Mouse (Mus musculus) adrenal gland, postnatal 4 days (tissue): ENCODE measurements around the gene Nccrp1. TPM values are rescaled to one million over a fixed set of nuclear protein-coding genes. Genes with fewer than 3 reads are reported as not detected.
A peak's percentile ranks its signal among the peaks of the same experiment; 100 is the strongest.
"Not testable (repeated sequence)": the region's sequence is repeated elsewhere in the genome, so short reads cannot be mapped to it uniquely, and the experiment has no call there.

Experiments
- DNase-seq, 2 experiments: peaks; one replicate each; pipeline ENCODE4 v3.0.0; 2021 to 2022; ENCODE audit warnings: low spot score in 2 of 2, mixed read lengths in 2 of 2
- total RNA-seq, 2 experiments: library from RNA; stranded (reverse); gene quantifications; 2 replicates each; pipeline ENCODE4 v1.2.3; 2021

Gene Nccrp1
- total RNA-seq, 2 experiments from 2014 or later: not detected

GRCm38 (mm10) chr7:28570291-28570981, 23.4 kb upstream of the Nccrp1 start:
- no peak for DNase-seq

GRCm38 (mm10) chr7:28568253-28568652, 21.2 kb upstream of the Nccrp1 start:
- DNase-seq: peak in 1 of 2 experiments; percentile 36

GRCm38 (mm10) chr7:28567539-28567938, 20.5 kb upstream of the Nccrp1 start:
- no peak for DNase-seq

GRCm38 (mm10) chr7:28565407-28565806, 18.4 kb upstream of the Nccrp1 start:
- DNase-seq: no peak

- no peak for DNase-seq
These were observed 15.9 kb upstream of the Nccrp1 start for GRCm38 (mm10) chr7:28562951-28563350.

- DNase-seq: no peak
These were observed 15.3 kb upstream of the Nccrp1 start for GRCm38 (mm10) chr7:28562371-28562770.

- no peak for DNase-seq
These were observed 14.9 kb upstream of the Nccrp1 start for GRCm38 (mm10) chr7:28561967-28562366.

- DNase-seq: no peak
These were observed 13.8 kb upstream of the Nccrp1 start for GRCm38 (mm10) chr7:28560856-28561255.

- no peak for DNase-seq
These were observed 11.4 kb upstream of the Nccrp1 start for GRCm38 (mm10) chr7:28558486-28558885.

- no peak for DNase-seq
These were observed 10.7 kb upstream of the Nccrp1 start for GRCm38 (mm10) chr7:28557708-28558107.

- DNase-seq: no peak
These were observed 10.0 kb upstream of the Nccrp1 start for GRCm38 (mm10) chr7:28557069-28557468.

GRCm38 (mm10) chr7:28555939-28556535, 9.0 kb upstream of the Nccrp1 start:
- DNase-seq: no peak

GRCm38 (mm10) chr7:28553076-28553475, 6.0 kb upstream of the Nccrp1 start:
- DNase-seq: no peak

- no peak for DNase-seq
These were observed 574 bp upstream of the Nccrp1 start for GRCm38 (mm10) chr7:28547628-28548027.

GRCm38 (mm10) chr7:28546649-28547048, 405 bp downstream of the Nccrp1 start:
- no peak for DNase-seq

- no peak for DNase-seq
These were observed 1.2 kb downstream of the Nccrp1 start for GRCm38 (mm10) chr7:28545891-28546210.

GRCm38 (mm10) chr7:28545048-28545890, 1.8 kb downstream of the Nccrp1 start:
- no peak for DNase-seq

GRCm38 (mm10) chr7:28544051-28544601, 2.9 kb downstream of the Nccrp1 start:
- DNase-seq: no peak

GRCm38 (mm10) chr7:28540526-28540925, 6.5 kb downstream of the Nccrp1 start, which contains the start of gene Sycn:
TSS of gene Sycn (plus strand) at chr7:28540885.
- DNase-seq: no peak

GRCm38 (mm10) chr7:28538886-28539285, 8.2 kb downstream of the Nccrp1 start:
- DNase-seq: not testable (repeated sequence)

GRCm38 (mm10) chr7:28532005-28532404, 15.0 kb downstream of the Nccrp1 start:
- no peak for DNase-seq
